20 mouse cellular contexts compared by ENCODE assay signal in genomic region chr10:59565995-59566410, GRCm38 (mm10). TPM values are rescaled to one million over a fixed set of nuclear protein-coding genes. Genes with fewer than 3 reads are reported as not detected.
A peak's percentile ranks its signal among the peaks of the same experiment; 100 is the strongest.
DNase-seq lines count a peak whose midpoint lies in the region; ATAC-seq and TF ChIP-seq lines count a peak whose summit lies in the region.
"Had no signal": no experiment of that assay in that cellular context is flagged by ENCODE, and none has a peak within 500 bp of the region (broad histone marks: within the 10 kb centered on the region; RNA-seq: fewer than 3 reads in every experiment).

No protein-coding gene starts in this region.

- peaks cover 11% of the 10 kb centered on the region for H3K4me1 ChIP-seq in embryonic facial prominence, embryonic 12.5 days
- H3K4me1 ChIP-seq in embryonic facial prominence, embryonic 10.5 days: peaks cover 17% of the 10 kb centered on the region
- peaks cover 33% of the 10 kb centered on the region for H3K4me1 ChIP-seq in kidney, embryonic 16.5 days (ENCODE audit: insufficient read depth, low read length)
- H3K4me1 ChIP-seq in embryonic fibroblast, embryonic 13.5 days (ENCODE audit: control insufficient read depth, insufficient read depth, low read length): peaks cover 13% of the 10 kb centered on the region
- peaks cover 29% of the 10 kb centered on the region; the same call in 1 of the 2 replicates for H3K4me1 ChIP-seq in stomach, embryonic 14.5 days (ENCODE audit: control insufficient read depth, insufficient read depth, low read length)
- peaks cover 9% of the 10 kb centered on the region; the same call in 1 of the 2 replicates for H3K4me1 ChIP-seq in liver, postnatal 0 days (ENCODE audit: insufficient read depth)
- H3K4me1 ChIP-seq: midbrain, embryonic 13.5 days had no signal

- no peaks in the 10 kb centered on the region for H3K36me3 ChIP-seq in embryonic facial prominence, embryonic 12.5 days
- H3K36me3 ChIP-seq in embryonic facial prominence, embryonic 10.5 days (replicated peaks): no peaks in the 10 kb centered on the region
- H3K36me3 ChIP-seq in kidney, embryonic 16.5 days (ENCODE audit: insufficient read depth, low read length): no peaks in the 10 kb centered on the region
- no peaks in the 10 kb centered on the region for H3K36me3 ChIP-seq in stomach, embryonic 14.5 days (ENCODE audit: control insufficient read depth, insufficient read depth, low read length)
- H3K36me3 ChIP-seq in liver, postnatal 0 days (replicated peaks; ENCODE audit: insufficient read depth, low read length): no peaks in the 10 kb centered on the region
- H3K36me3 ChIP-seq: midbrain, embryonic 13.5 days had no signal

- TF ChIP-seq CTCF in embryonic fibroblast, embryonic 13.5 days (IDR thresholded peaks at IDR 0.05; ENCODE audit: borderline replicate concordance, insufficient read depth, low read length): no peak
- no peak for TF ChIP-seq CTCF in liver, postnatal 0 days (IDR thresholded peaks at IDR 0.05; ENCODE audit: low read depth)

- H3K9ac ChIP-seq in embryonic facial prominence, embryonic 12.5 days: no peak overlapping the region
- no peak overlapping the region for H3K9ac ChIP-seq in kidney, embryonic 16.5 days (replicated peaks; ENCODE audit: low read length)
- H3K9ac ChIP-seq in stomach, embryonic 14.5 days (replicated peaks; ENCODE audit: low read depth, low read length): no peak overlapping the region
- H3K9ac ChIP-seq in liver, postnatal 0 days (replicated peaks): no peak overlapping the region
- H3K9ac ChIP-seq: forebrain, embryonic 13.5 days; midbrain, embryonic 13.5 days had no signal

- 64% methylated on average over 2 of the region's 2 CpGs for WGBS in embryonic facial prominence, embryonic 12.5 days
- 88% methylated on average over 2 of the region's 2 CpGs for WGBS in embryonic facial prominence, embryonic 10.5 days
- 59% methylated on average over 2 of the region's 2 CpGs for WGBS in kidney, embryonic 16.5 days
- WGBS in stomach, embryonic 14.5 days: 30% methylated on average over 2 of the region's 2 CpGs
- 78% methylated on average over 2 of the region's 2 CpGs for WGBS in liver, postnatal 0 days (ENCODE audit: insufficient replicate concordance)

- no peak for TF ChIP-seq EP300 in liver, postnatal 0 days (IDR thresholded peaks at IDR 0.05; ENCODE audit: low read depth)

- no peaks in the 10 kb centered on the region for H3K9me3 ChIP-seq in embryonic facial prominence, embryonic 12.5 days
- no peaks in the 10 kb centered on the region for H3K9me3 ChIP-seq in embryonic facial prominence, embryonic 10.5 days
- H3K9me3 ChIP-seq in kidney, embryonic 16.5 days (ENCODE audit: low read length): no peaks in the 10 kb centered on the region
- H3K9me3 ChIP-seq in stomach, embryonic 14.5 days (ENCODE audit: control insufficient read depth, low read depth, low read length): no peaks in the 10 kb centered on the region
- no peaks in the 10 kb centered on the region for H3K9me3 ChIP-seq in liver, postnatal 0 days (ENCODE audit: low read length)
- H3K9me3 ChIP-seq: forebrain, embryonic 13.5 days; midbrain, embryonic 13.5 days had no signal

- H3K4me3 ChIP-seq in embryonic facial prominence, embryonic 12.5 days: no peak overlapping the region
- H3K4me3 ChIP-seq in embryonic facial prominence, embryonic 10.5 days: no peak overlapping the region
- no peak overlapping the region for H3K4me3 ChIP-seq in kidney, embryonic 16.5 days (ENCODE audit: low read length)
- no peak overlapping the region for H3K4me3 ChIP-seq in embryonic fibroblast, embryonic 13.5 days (ENCODE audit: insufficient read depth, low read length)
- no peak overlapping the region for H3K4me3 ChIP-seq in stomach, embryonic 14.5 days (ENCODE audit: low read depth, low read length)
- H3K4me3 ChIP-seq in liver, postnatal 0 days (ENCODE audit: low read depth, low read length): no peak overlapping the region
- H3K4me3 ChIP-seq: forebrain, embryonic 13.5 days; midbrain, embryonic 13.5 days had no signal

- no peak overlapping the region for H3K4me2 ChIP-seq in embryonic facial prominence, embryonic 12.5 days (replicated peaks)
- H3K4me2 ChIP-seq in kidney, embryonic 16.5 days (replicated peaks; ENCODE audit: low read depth, low read length): no peak overlapping the region
- H3K4me2 ChIP-seq in stomach, embryonic 14.5 days (replicated peaks; ENCODE audit: low read depth, low read length): no peak overlapping the region
- H3K4me2 ChIP-seq in liver, postnatal 0 days (ENCODE audit: low read depth, low read length): no peak overlapping the region
- H3K4me2 ChIP-seq: forebrain, embryonic 13.5 days; midbrain, embryonic 13.5 days had no signal

- DNase-seq in embryonic facial prominence, embryonic 10.5 days (ENCODE audit: low spot score): no peak
- no peak for DNase-seq in kidney, postnatal 10 days
- no peak for DNase-seq in layer of hippocampus, postnatal 36 days
- no peak for DNase-seq in liver, postnatal 0 days
- DNase-seq: cerebellum, adult 11-12 months; gastrocnemius, postnatal 14 days; heart, postnatal 10 days; kidney, adult 18-20 months; layer of hippocampus, adult 9-11 months; left cerebral cortex, postnatal 4 days; lung, postnatal 14 days; thymus, adult 18-20 months had no signal

- peak overlapping the region; percentile 65; the same call in 1 of the 2 replicates for H3K27ac ChIP-seq in embryonic facial prominence, embryonic 12.5 days
- no peak overlapping the region; the same call in 1 of the 2 replicates for H3K27ac ChIP-seq in embryonic facial prominence, embryonic 10.5 days (replicated peaks)
- H3K27ac ChIP-seq in kidney, embryonic 16.5 days (ENCODE audit: low read length): no peak overlapping the region
- H3K27ac ChIP-seq in embryonic fibroblast, embryonic 13.5 days (ENCODE audit: insufficient read depth, low read length): peak overlapping the region; percentile 86
- peak overlapping the region; percentile 52; the same call in 1 of the 2 replicates for H3K27ac ChIP-seq in stomach, embryonic 14.5 days (ENCODE audit: low read length)
- no peak overlapping the region for H3K27ac ChIP-seq in liver, postnatal 0 days (ENCODE audit: low read depth)
- H3K27ac ChIP-seq: forebrain, embryonic 13.5 days; midbrain, embryonic 13.5 days had no signal

- no peaks in the 10 kb centered on the region for H3K27me3 ChIP-seq in embryonic facial prominence, embryonic 12.5 days
- no peaks in the 10 kb centered on the region for H3K27me3 ChIP-seq in embryonic facial prominence, embryonic 10.5 days (replicated peaks; ENCODE audit: low read depth, poor library complexity, severe bottlenecking)
- H3K27me3 ChIP-seq in kidney, embryonic 16.5 days (ENCODE audit: insufficient read depth, low read length): no peaks in the 10 kb centered on the region
- no peaks in the 10 kb centered on the region for H3K27me3 ChIP-seq in stomach, embryonic 14.5 days (ENCODE audit: control insufficient read depth, insufficient read depth, low read length)
- H3K27me3 ChIP-seq in liver, postnatal 0 days (ENCODE audit: insufficient read depth, low read length): no peaks in the 10 kb centered on the region
- H3K27me3 ChIP-seq: forebrain, embryonic 13.5 days; midbrain, embryonic 13.5 days had no signal

- 0 out of 2 replicates have a peak, but pooled peaks have one; percentile 69 for ATAC-seq in embryonic facial prominence, embryonic 12.5 days (ENCODE audit: insufficient number of reproducible peaks, insufficient read depth, low FRiP score, low TSS enrichment)
- ATAC-seq in kidney, embryonic 16.5 days (ENCODE audit: low FRiP score, low TSS enrichment): 0 out of 2 replicates have a peak, but pooled peaks have one; percentile 65
- no peak for ATAC-seq in stomach, embryonic 14.5 days (ENCODE audit: insufficient number of reproducible peaks, insufficient read depth, low FRiP score, low read depth)
- ATAC-seq in liver, postnatal 0 days: no peak
- ATAC-seq: forebrain, embryonic 13.5 days; midbrain, embryonic 13.5 days had no signal

- no peak for TF ChIP-seq POLR2A in embryonic fibroblast, embryonic 13.5 days (IDR thresholded peaks at IDR 0.05; ENCODE audit: low read depth, low read length)

RNA-seq across cellular contexts. Expression of gene Gm10322, which starts 49.9 kb away (rescaled TPM):
- not detected in 2 replicates for polyA plus RNA-seq in embryonic facial prominence, embryonic 12.5 days (2016; fragmentation: Nextera tagmentation; extraction: Ambion mirVana)
- polyA plus RNA-seq in embryonic facial prominence, embryonic 10.5 days (2016; fragmentation: Nextera tagmentation; extraction: Ambion mirVana): not detected in 2 replicates
- polyA plus RNA-seq in kidney, embryonic 16.5 days (2015; fragmentation: Nextera tagmentation; extraction: Ambion mirVana): not detected in 2 replicates
- polyA plus RNA-seq in embryonic fibroblast, embryonic 13.5 days (2011; ENCODE audit: insufficient read length, low read depth, missing spikeins): not detected in 2 replicates
- not detected in 2 replicates for polyA plus RNA-seq in stomach, embryonic 14.5 days (2014; fragmentation: Nextera tagmentation; extraction: Ambion mirVana)
- not detected for total RNA-seq in layer of hippocampus, postnatal 36 days (2021)
- not detected in 2 replicates for polyA plus RNA-seq in liver, postnatal 0 days (2015; fragmentation: Nextera tagmentation; extraction: Ambion mirVana)
- total RNA-seq: common myeloid progenitor, adult 5-6 weeks; gastrocnemius, postnatal 14 days; heart, postnatal 10 days; left cerebral cortex, postnatal 4 days had no signal
- polyA plus RNA-seq: forebrain, embryonic 13.5 days; midbrain, embryonic 13.5 days; small intestine, adult 2 months had no signal

RNA-seq across cellular contexts. Expression of gene Mcu, which starts 50.5 kb away (rescaled TPM):
- 30.9 and 32.8 TPM in 2 replicates for polyA plus RNA-seq in embryonic facial prominence, embryonic 12.5 days (2016; fragmentation: Nextera tagmentation; extraction: Ambion mirVana)
- 17.4 and 19.4 TPM in 2 replicates for polyA plus RNA-seq in embryonic facial prominence, embryonic 10.5 days (2016; fragmentation: Nextera tagmentation; extraction: Ambion mirVana)
- 34.7 and 37.2 TPM in 2 replicates for polyA plus RNA-seq in kidney, embryonic 16.5 days (2015; fragmentation: Nextera tagmentation; extraction: Ambion mirVana)
- 39.8 and 48.8 TPM in 2 replicates for polyA plus RNA-seq in embryonic fibroblast, embryonic 13.5 days (2011; ENCODE audit: insufficient read length, low read depth, missing spikeins)
- 60.4 and 66.4 TPM in 2 replicates for polyA plus RNA-seq in stomach, embryonic 14.5 days (2014; fragmentation: Nextera tagmentation; extraction: Ambion mirVana)
- 10 to 100 TPM; 48.7 to 50.2 TPM for total RNA-seq in layer of hippocampus, postnatal 36 days (2021)
- 11.8 and 13.5 TPM in 2 replicates for polyA plus RNA-seq in liver, postnatal 0 days (2015; fragmentation: Nextera tagmentation; extraction: Ambion mirVana)

Comparison
In these comparisons a context has a peak if more than half of its experiments do, and no peak if none do; other contexts are left out.
1. H3K27ac ChIP-seq: peak in embryonic facial prominence, embryonic 12.5 days (single experiment), embryonic fibroblast, embryonic 13.5 days (single experiment) and stomach, embryonic 14.5 days (single experiment); none in embryonic facial prominence, embryonic 10.5 days (single experiment), kidney, embryonic 16.5 days (single experiment) and liver, postnatal 0 days (single experiment).
2. ATAC-seq: peak in embryonic facial prominence, embryonic 12.5 days (single experiment) and kidney, embryonic 16.5 days (single experiment); none in stomach, embryonic 14.5 days (single experiment) and liver, postnatal 0 days (single experiment).